ENCODE assay signal across 11 mouse cellular contexts in genomic region chr19:41973891-41974794, GRCm38 (mm10). TPM values are rescaled to one million over a fixed set of nuclear protein-coding genes. Genes with fewer than 3 reads are reported as not detected.
A peak's percentile ranks its signal among the peaks of the same experiment; 100 is the strongest.
DNase-seq lines count a peak whose midpoint lies in the region; ATAC-seq and TF ChIP-seq lines count a peak whose summit lies in the region.
"Had no signal": no experiment of that assay in that cellular context is flagged by ENCODE, and none has a peak within 500 bp of the region (broad histone marks: within the 10 kb centered on the region; RNA-seq: fewer than 3 reads in every experiment).

No protein-coding gene starts in this region.

- no peak overlapping the region for H3K27ac ChIP-seq in midbrain, postnatal 0 days (ENCODE audit: low read depth, low read length)
- no peak overlapping the region for H3K27ac ChIP-seq in heart, embryonic 11.5 days (ENCODE audit: low read depth, low read length)
- H3K27ac ChIP-seq in liver, postnatal 0 days (ENCODE audit: low read depth): no peak overlapping the region
- H3K27ac ChIP-seq: kidney, embryonic 15.5 days; lung, embryonic 15.5 days had no signal

- no peaks in the 10 kb centered on the region for H3K9me3 ChIP-seq in midbrain, postnatal 0 days (ENCODE audit: low read length)
- H3K9me3 ChIP-seq in heart, embryonic 11.5 days (replicated peaks; ENCODE audit: control insufficient read depth, low read length): no peaks in the 10 kb centered on the region
- H3K9me3 ChIP-seq in liver, postnatal 0 days (ENCODE audit: low read length): no peaks in the 10 kb centered on the region
- H3K9me3 ChIP-seq: kidney, embryonic 15.5 days; lung, embryonic 15.5 days had no signal

- no peak for TF ChIP-seq CTCF in midbrain, postnatal 0 days (IDR thresholded peaks at IDR 0.05)
- TF ChIP-seq CTCF in liver, postnatal 0 days (IDR thresholded peaks at IDR 0.05; ENCODE audit: low read depth): no peak

- no peak overlapping the region for H3K4me3 ChIP-seq in midbrain, postnatal 0 days (ENCODE audit: low read depth, low read length)
- H3K4me3 ChIP-seq in heart, embryonic 11.5 days (ENCODE audit: low read depth, low read length): no peak overlapping the region
- no peak overlapping the region for H3K4me3 ChIP-seq in liver, postnatal 0 days (ENCODE audit: low read depth, low read length)
- H3K4me3 ChIP-seq: kidney, embryonic 15.5 days; lung, embryonic 15.5 days had no signal

- H3K36me3 ChIP-seq in midbrain, postnatal 0 days (ENCODE audit: insufficient read depth, low read length): no peaks in the 10 kb centered on the region; the same call in 1 of the 2 replicates
- peaks cover 2% of the 10 kb centered on the region; the same call in 1 of the 2 replicates for H3K36me3 ChIP-seq in heart, embryonic 11.5 days (ENCODE audit: control insufficient read depth, insufficient read depth, low read length)
- H3K36me3 ChIP-seq in liver, postnatal 0 days (replicated peaks; ENCODE audit: insufficient read depth, low read length): no peaks in the 10 kb centered on the region; the same call in 1 of the 2 replicates

- no peak for ATAC-seq in midbrain, postnatal 0 days (ENCODE audit: low FRiP score)
- no peak for ATAC-seq in heart, embryonic 11.5 days (replicated peaks; ENCODE audit: insufficient number of reproducible peaks, low FRiP score, low TSS enrichment)
- ATAC-seq in liver, postnatal 0 days: no peak

- no peak overlapping the region for H3K4me2 ChIP-seq in midbrain, postnatal 0 days (ENCODE audit: low read depth, low read length, poor library complexity, severe bottlenecking)
- no peak overlapping the region for H3K4me2 ChIP-seq in heart, embryonic 11.5 days
- no peak overlapping the region for H3K4me2 ChIP-seq in liver, postnatal 0 days (ENCODE audit: low read depth, low read length)
- H3K4me2 ChIP-seq: kidney, embryonic 15.5 days; lung, embryonic 15.5 days had no signal

- no peaks in the 10 kb centered on the region for H3K27me3 ChIP-seq in midbrain, postnatal 0 days (ENCODE audit: insufficient read depth, low read length)
- no peaks in the 10 kb centered on the region for H3K27me3 ChIP-seq in heart, embryonic 11.5 days (ENCODE audit: control insufficient read depth, insufficient read depth, low read length)
- H3K27me3 ChIP-seq in liver, postnatal 0 days (ENCODE audit: insufficient read depth, low read length): no peaks in the 10 kb centered on the region
- H3K27me3 ChIP-seq: kidney, embryonic 15.5 days; lung, embryonic 15.5 days had no signal

- DNase-seq in layer of hippocampus, adult 9-11 months: peak; percentile 57
- DNase-seq in layer of hippocampus, adult 9-10 months (ENCODE audit: low spot score): no peak
- DNase-seq in brain, adult 2 months (ENCODE audit: low read depth, low spot score): peak; percentile 79
- peak; percentile 15 to 47 for DNase-seq in frontal cortex, adult 2 months (ENCODE audit: extremely low spot score in 1 of 2, low spot score in 1 of 2)
- DNase-seq in midbrain, postnatal 0 days (ENCODE audit: low spot score): peak; percentile 54
- no peak for DNase-seq in liver, postnatal 0 days
- DNase-seq in adrenal gland, postnatal 10 days: no peak
- DNase-seq: cerebellum, adult 9-11 months had no signal

- 52% methylated on average over 13 of the region's 13 CpGs for WGBS in midbrain, postnatal 0 days
- 70% methylated on average over 13 of the region's 13 CpGs for WGBS in heart, embryonic 11.5 days (ENCODE audit: insufficient replicate concordance)
- WGBS in liver, postnatal 0 days (ENCODE audit: insufficient replicate concordance): 76% methylated on average over 13 of the region's 13 CpGs

- H3K4me1 ChIP-seq in midbrain, postnatal 0 days (ENCODE audit: insufficient read depth, low read length): no peaks in the 10 kb centered on the region
- no peaks in the 10 kb centered on the region for H3K4me1 ChIP-seq in heart, embryonic 11.5 days (ENCODE audit: control insufficient read depth, insufficient read depth, low read length)
- peaks cover 3% of the 10 kb centered on the region; the same call in 1 of the 2 replicates for H3K4me1 ChIP-seq in liver, postnatal 0 days (ENCODE audit: insufficient read depth)
- H3K4me1 ChIP-seq: kidney, embryonic 15.5 days; lung, embryonic 15.5 days had no signal

- no peak overlapping the region for H3K9ac ChIP-seq in midbrain, postnatal 0 days (replicated peaks; ENCODE audit: low read length, poor library complexity, severe bottlenecking)
- no peak overlapping the region for H3K9ac ChIP-seq in heart, embryonic 11.5 days (ENCODE audit: low read depth, low read length)
- no peak overlapping the region for H3K9ac ChIP-seq in liver, postnatal 0 days (replicated peaks)
- H3K9ac ChIP-seq: kidney, embryonic 15.5 days; lung, embryonic 15.5 days had no signal

- TF ChIP-seq EP300 in liver, postnatal 0 days (IDR thresholded peaks at IDR 0.05; ENCODE audit: low read depth): no peak

RNA-seq across cellular contexts. Expression of gene Mms19, which starts 6.8 kb away (rescaled TPM):
- 56.3 and 61.7 TPM in 2 replicates for polyA plus RNA-seq in frontal cortex, adult 2 months (2012; rRNA removed)
- total RNA-seq in midbrain, postnatal 0 days (2014; rRNA removed): 45.7 and 62.5 TPM in 2 replicates
- polyA plus RNA-seq in midbrain, postnatal 0 days (2015; fragmentation: Nextera tagmentation; extraction: Ambion mirVana): 26.1 TPM in 2 replicates
- 24.8 and 26.9 TPM in 2 replicates for polyA plus RNA-seq in heart, embryonic 11.5 days (2014; fragmentation: Nextera tagmentation; extraction: Ambion mirVana)
- 7.3 and 9.2 TPM in 2 replicates for polyA plus RNA-seq in liver, postnatal 0 days (2015; fragmentation: Nextera tagmentation; extraction: Ambion mirVana)
- 10 to 100 TPM; 15.5 to 24.2 TPM for total RNA-seq in adrenal gland, postnatal 10 days (2021)

RNA-seq across cellular contexts. Expression of gene Ubtd1, which starts 7.4 kb away (rescaled TPM):
- polyA plus RNA-seq in frontal cortex, adult 2 months (2012; rRNA removed): 21.6 and 21.9 TPM in 2 replicates
- total RNA-seq in midbrain, postnatal 0 days (2014; rRNA removed): 17.5 and 22.1 TPM in 2 replicates
- polyA plus RNA-seq in midbrain, postnatal 0 days (2015; fragmentation: Nextera tagmentation; extraction: Ambion mirVana): 12.2 and 12.8 TPM in 2 replicates
- 9.7 and 10.2 TPM in 2 replicates for polyA plus RNA-seq in heart, embryonic 11.5 days (2014; fragmentation: Nextera tagmentation; extraction: Ambion mirVana)
- 6.9 and 9.0 TPM in 2 replicates for polyA plus RNA-seq in liver, postnatal 0 days (2015; fragmentation: Nextera tagmentation; extraction: Ambion mirVana)
- 10 to 100 TPM; 17.1 to 20.2 TPM for total RNA-seq in adrenal gland, postnatal 10 days (2021)

RNA-seq across cellular contexts. Expression of gene Zdhhc16, which starts 40.9 kb away (rescaled TPM):
- polyA plus RNA-seq in frontal cortex, adult 2 months (2012; rRNA removed): 65.3 and 66.1 TPM in 2 replicates
- total RNA-seq in midbrain, postnatal 0 days (2014; rRNA removed): 49.2 and 61.9 TPM in 2 replicates
- polyA plus RNA-seq in midbrain, postnatal 0 days (2015; fragmentation: Nextera tagmentation; extraction: Ambion mirVana): 86.7 and 91.0 TPM in 2 replicates
- polyA plus RNA-seq in heart, embryonic 11.5 days (2014; fragmentation: Nextera tagmentation; extraction: Ambion mirVana): 49.5 and 49.6 TPM in 2 replicates
- 22.6 and 24.9 TPM in 2 replicates for polyA plus RNA-seq in liver, postnatal 0 days (2015; fragmentation: Nextera tagmentation; extraction: Ambion mirVana)
- total RNA-seq in adrenal gland, postnatal 10 days (2021): 10 to 100 TPM; 30.7 to 36.7 TPM

RNA-seq across cellular contexts. Expression of gene Exosc1, which starts 40.9 kb away (rescaled TPM):
- polyA plus RNA-seq in frontal cortex, adult 2 months (2012; rRNA removed): 25.1 and 28.0 TPM in 2 replicates
- 18.0 and 28.8 TPM in 2 replicates for total RNA-seq in midbrain, postnatal 0 days (2014; rRNA removed)
- polyA plus RNA-seq in midbrain, postnatal 0 days (2015; fragmentation: Nextera tagmentation; extraction: Ambion mirVana): 61.2 and 62.3 TPM in 2 replicates
- polyA plus RNA-seq in heart, embryonic 11.5 days (2014; fragmentation: Nextera tagmentation; extraction: Ambion mirVana): 50.6 and 54.8 TPM in 2 replicates
- polyA plus RNA-seq in liver, postnatal 0 days (2015; fragmentation: Nextera tagmentation; extraction: Ambion mirVana): 31.3 and 34.5 TPM in 2 replicates
- total RNA-seq in adrenal gland, postnatal 10 days (2021): 10 to 100 TPM; 24.3 to 25.5 TPM

Comparison
In these comparisons a context has a peak if more than half of its experiments do, and no peak if none do; other contexts are left out.
1. DNase-seq: peak in layer of hippocampus, adult 9-11 months (single experiment), brain, adult 2 months (single experiment), frontal cortex, adult 2 months (2 of 2) and midbrain, postnatal 0 days (single experiment); none in layer of hippocampus, adult 9-10 months (single experiment), liver, postnatal 0 days (single experiment) and adrenal gland, postnatal 10 days (single experiment).